Mouse (Mus musculus) thymus, postnatal 36 days (tissue): Measurements from ENCODE around the gene Nhs.
"Not testable (repeated sequence)": the region's sequence is repeated elsewhere in the genome, so short reads cannot be mapped to it uniquely, and the experiment has no call there.

Experiments used
- DNase-seq, 2 experiments: peaks; one replicate each; pipeline ENCODE4 v3.0.0; 2022; ENCODE audit warnings: mixed read lengths in 2 of 2

The Nhs gene

GRCm38 (mm10) chrX:161926683-161927053, 232.9 kb downstream of the Nhs start:
- DNase-seq, result no peak

GRCm38 (mm10) chrX:161925973-161926682, 233.4 kb downstream of the Nhs start:
- DNase-seq, result no peak

GRCm38 (mm10) chrX:161922655-161923054, 236.9 kb downstream of the Nhs start:
- no peak for DNase-seq

- DNase-seq, result no peak
Measured at GRCm38 (mm10) chrX:161921581-161921980, 237.9 kb downstream of the Nhs start.

- DNase-seq, result no peak
Measured at GRCm38 (mm10) chrX:161909963-161910362, 249.6 kb downstream of the Nhs start.

- no peak for DNase-seq
Measured at GRCm38 (mm10) chrX:161908652-161909403, 250.7 kb downstream of the Nhs start.

- DNase-seq, result no peak
Measured at GRCm38 (mm10) chrX:161907595-161908592, 251.6 kb downstream of the Nhs start.

- DNase-seq, result no peak
Measured at GRCm38 (mm10) chrX:161894442-161894841, 265.1 kb downstream of the Nhs start.

GRCm38 (mm10) chrX:161883661-161884060, 275.9 kb downstream of the Nhs start:
- DNase-seq, result no peak

GRCm38 (mm10) chrX:161877123-161877522, 282.4 kb downstream of the Nhs start:
- DNase-seq, result no peak

GRCm38 (mm10) chrX:161873511-161873910, 286.0 kb downstream of the Nhs start:
- no peak for DNase-seq

- DNase-seq, result no peak
Measured at GRCm38 (mm10) chrX:161871306-161871705, 288.2 kb downstream of the Nhs start.

GRCm38 (mm10) chrX:161855630-161856029, 303.9 kb downstream of the Nhs start:
- DNase-seq, result no peak

GRCm38 (mm10) chrX:161853626-161854312, 305.8 kb downstream of the Nhs start:
- DNase-seq, result no peak

- DNase-seq, result not testable (repeated sequence)
Measured at GRCm38 (mm10) chrX:161826186-161826585, 333.3 kb downstream of the Nhs start.

GRCm38 (mm10) chrX:161790182-161790581, 369.3 kb downstream of the Nhs start:
- no peak for DNase-seq
